Mouse (Mus musculus) spleen, adult 10 weeks (tissue): Measurements from ENCODE around the gene Dusp12. TPM values are rescaled to one million over a fixed set of nuclear protein-coding genes. Genes with fewer than 3 reads are reported as not detected.

Experiments
- polyA plus RNA-seq: library from polyadenylated mRNA; stranded (reverse); fragments of 350-450 nt; fragmentation: Illumina TruSeq; extraction: RNeasy Lipid Tissue Mini Kit (QIAGEN cat#74804); gene quantifications from one replicate; pipeline ENCODE4 v1.2.3, GENCODE M21; 2015; ENCODE audit warnings: low replicate concordance; ENCODE audit not compliant: insufficient read depth

Gene Dusp12
- 33.1 TPM for polyA plus RNA-seq

GRCm38 (mm10) chr1:170884978-170885561 is at the start of gene Dusp12, which contains the start of gene Gm26620:
Gene Dusp12, minus strand, starts transcription at chr1:170885540.
Gene Gm26620, plus strand, starts transcription at chr1:170885065.

GRCm38 (mm10) chr1:170927378-170927777 is 42.0 kb upstream of the Dusp12 start, which contains the start of gene Fcrla:
Gene Fcrla, minus strand, starts transcription at chr1:170927583.

GRCm38 (mm10) chr1:170912891-170913615 is 27.7 kb upstream of the Dusp12 start, which contains the start of gene Fcrlb:
Gene Fcrlb, minus strand, starts transcription at chr1:170912941.

GRCm38 (mm10) chr1:170867691-170868105 is 17.6 kb downstream of the Dusp12 start, which contains the start of gene Atf6:
Gene Atf6, minus strand, starts transcription at chr1:170867771.

Other genes starting within 250 kb of the Dusp12 start
- 2.8 TPM for gene Olfml2b, start 241.0 kb downstream of the Dusp12 start, polyA plus RNA-seq
- 34.6 TPM for gene Atf6, start 17.8 kb downstream of the Dusp12 start, polyA plus RNA-seq
- gene Gm26620, start 475 bp downstream of the Dusp12 start, polyA plus RNA-seq: 0.33 TPM
- not detected for gene Fcrlb, start 27.4 kb upstream of the Dusp12 start, polyA plus RNA-seq
- gene Fcrla, start 42.0 kb upstream of the Dusp12 start, polyA plus RNA-seq: 224 TPM
- 241 TPM for gene Fcgr2b, start 91.0 kb upstream of the Dusp12 start, polyA plus RNA-seq
- 32.6 TPM for gene Fcgr4, start 133.4 kb upstream of the Dusp12 start, polyA plus RNA-seq
- gene Fcgr3, start 179.4 kb upstream of the Dusp12 start, polyA plus RNA-seq: 94.5 TPM
- 4.5 TPM for gene Cfap126, start 228.4 kb upstream of the Dusp12 start, polyA plus RNA-seq